Mouse (Mus musculus): ENCODE measurements around the gene Ttll8. TPM values are rescaled to one million over a fixed set of nuclear protein-coding genes. Genes with fewer than 3 reads are reported as not detected.

The Ttll8 gene
- polyA plus RNA-seq, 1 experiment from 2014 or later, result not detected

GRCm38 (mm10) chr15:88874477-88874876, 79.7 kb downstream of the Ttll8 start:
- no peak overlapping the region for H3K27ac ChIP-seq (replicated peaks; ENCODE audit: low read depth, low read length)
- no peaks in the 10 kb centered on the region for H3K36me3 ChIP-seq (ENCODE audit: control insufficient read depth, insufficient read depth, low read length)
- H3K9ac ChIP-seq (ENCODE audit: low read length), result no peak overlapping the region
- WGBS, result 92% methylated on average over 6 of the region's 6 CpGs
- ATAC-seq (ENCODE audit: insufficient number of reproducible peaks, low FRiP score, low TSS enrichment, low read depth) (no peak), DNase-seq (ENCODE audit: low spot score) (no peak)
- no peak overlapping the region for H3K4me3 ChIP-seq (ENCODE audit: low read depth, low read length)
- no peaks in the 10 kb centered on the region for H3K4me1 ChIP-seq (ENCODE audit: control insufficient read depth, insufficient read depth, low read length)
- no peaks in the 10 kb centered on the region for H3K9me3 ChIP-seq (ENCODE audit: control insufficient read depth, low read length)
- no peaks in the 10 kb centered on the region for H3K27me3 ChIP-seq (ENCODE audit: control insufficient read depth, insufficient read depth, low read length)
- no peak overlapping the region for H3K4me2 ChIP-seq (ENCODE audit: low read depth, severe bottlenecking)

GRCm38 (mm10) chr15:88874061-88874460, 80.2 kb downstream of the Ttll8 start:
- ATAC-seq (ENCODE audit: insufficient number of reproducible peaks, low FRiP score, low TSS enrichment, low read depth), result no peak
- no peaks in the 10 kb centered on the region for H3K4me1 ChIP-seq (ENCODE audit: control insufficient read depth, insufficient read depth, low read length)
- WGBS, result 79% methylated on average over 3 of the region's 3 CpGs
- H3K27ac ChIP-seq (replicated peaks; ENCODE audit: low read depth, low read length), result no peak overlapping the region
- H3K9me3 ChIP-seq (ENCODE audit: control insufficient read depth, low read length), result no peaks in the 10 kb centered on the region
- no peak overlapping the region for H3K4me3 ChIP-seq (ENCODE audit: low read depth, low read length)
- no peak for DNase-seq (ENCODE audit: low spot score)
- H3K9ac ChIP-seq (ENCODE audit: low read length), result no peak overlapping the region
- H3K27me3 ChIP-seq (ENCODE audit: control insufficient read depth, insufficient read depth, low read length), result no peaks in the 10 kb centered on the region
- no peaks in the 10 kb centered on the region for H3K36me3 ChIP-seq (ENCODE audit: control insufficient read depth, insufficient read depth, low read length)
- H3K4me2 ChIP-seq (ENCODE audit: low read depth, severe bottlenecking), result no peak overlapping the region

GRCm38 (mm10) chr15:88870418-88871185, 83.6 kb downstream of the Ttll8 start:
- Histone ChIP-seq H3K4me2 (ENCODE audit: low read depth, severe bottlenecking) (no peak overlapping the region), H3K4me3 (ENCODE audit: low read depth, low read length) (no peak overlapping the region), H3K27ac (replicated peaks; ENCODE audit: low read depth, low read length) (no peak overlapping the region), H3K4me1 (ENCODE audit: control insufficient read depth, insufficient read depth, low read length) (peaks cover 13% of the 10 kb centered on the region), H3K36me3 (ENCODE audit: control insufficient read depth, insufficient read depth, low read length) (no peaks in the 10 kb centered on the region), H3K27me3 (ENCODE audit: control insufficient read depth, insufficient read depth, low read length) (no peaks in the 10 kb centered on the region), H3K9me3 (ENCODE audit: control insufficient read depth, low read length) (no peaks in the 10 kb centered on the region), H3K9ac (ENCODE audit: low read length) (no peak overlapping the region)
- ATAC-seq (ENCODE audit: insufficient number of reproducible peaks, low FRiP score, low TSS enrichment, low read depth) (no peak), DNase-seq (ENCODE audit: low spot score) (no peak)
- 80% methylated on average over 5 of the region's 5 CpGs for WGBS

- WGBS, result 81% methylated on average over 6 of the region's 6 CpGs
- Histone ChIP-seq H3K36me3 (ENCODE audit: control insufficient read depth, insufficient read depth, low read length) (peaks cover 10% of the 10 kb centered on the region), H3K9me3 (ENCODE audit: control insufficient read depth, low read length) (no peaks in the 10 kb centered on the region), H3K4me1 (ENCODE audit: control insufficient read depth, insufficient read depth, low read length) (peaks cover 26% of the 10 kb centered on the region), H3K4me2 (ENCODE audit: low read depth, severe bottlenecking) (no peak overlapping the region), H3K27me3 (ENCODE audit: control insufficient read depth, insufficient read depth, low read length) (no peaks in the 10 kb centered on the region), H3K27ac (replicated peaks; ENCODE audit: low read depth, low read length) (no peak overlapping the region), H3K9ac (ENCODE audit: low read length) (no peak overlapping the region), H3K4me3 (ENCODE audit: low read depth, low read length) (no peak overlapping the region)
- no peak for ATAC-seq (ENCODE audit: insufficient number of reproducible peaks, low FRiP score, low TSS enrichment, low read depth)
- no peak for DNase-seq (ENCODE audit: low spot score)
These were observed 86.0 kb downstream of the Ttll8 start for GRCm38 (mm10) chr15:88868024-88868742.

- Histone ChIP-seq H3K9ac (ENCODE audit: low read length) (no peak overlapping the region), H3K36me3 (ENCODE audit: control insufficient read depth, insufficient read depth, low read length) (peaks cover 10% of the 10 kb centered on the region), H3K27ac (replicated peaks; ENCODE audit: low read depth, low read length) (no peak overlapping the region; the same call in 1 of the 2 replicates), H3K9me3 (ENCODE audit: control insufficient read depth, low read length) (no peaks in the 10 kb centered on the region), H3K4me2 (ENCODE audit: low read depth, severe bottlenecking) (no peak overlapping the region), H3K4me3 (ENCODE audit: low read depth, low read length) (no peak overlapping the region), H3K4me1 (ENCODE audit: control insufficient read depth, insufficient read depth, low read length) (peaks cover 28% of the 10 kb centered on the region), H3K27me3 (ENCODE audit: control insufficient read depth, insufficient read depth, low read length) (no peaks in the 10 kb centered on the region)
- 24% methylated on average over 5 of the region's 5 CpGs for WGBS
- DNase-seq (ENCODE audit: low spot score) (no peak), ATAC-seq (ENCODE audit: insufficient number of reproducible peaks, low FRiP score, low TSS enrichment, low read depth) (no peak)
These were observed 86.7 kb downstream of the Ttll8 start for GRCm38 (mm10) chr15:88867368-88868023.

GRCm38 (mm10) chr15:88866934-88867356, 87.3 kb downstream of the Ttll8 start:
- no peak overlapping the region for H3K9ac ChIP-seq (ENCODE audit: low read length)
- no peak overlapping the region for H3K4me3 ChIP-seq (ENCODE audit: low read depth, low read length)

GRCm38 (mm10) chr15:88865888-88866695, 88.1 kb downstream of the Ttll8 start:
- ATAC-seq (ENCODE audit: insufficient number of reproducible peaks, low FRiP score, low TSS enrichment, low read depth) (no peak), DNase-seq (ENCODE audit: low spot score) (no peak)
- no peaks in the 10 kb centered on the region for H3K27me3 ChIP-seq (ENCODE audit: control insufficient read depth, insufficient read depth, low read length)
- H3K9ac ChIP-seq (ENCODE audit: low read length), result no peak overlapping the region
- H3K4me1 ChIP-seq (ENCODE audit: control insufficient read depth, insufficient read depth, low read length), result peaks cover 28% of the 10 kb centered on the region
- H3K27ac ChIP-seq (replicated peaks; ENCODE audit: low read depth, low read length), result no peak overlapping the region
- peaks cover 10% of the 10 kb centered on the region for H3K36me3 ChIP-seq (ENCODE audit: control insufficient read depth, insufficient read depth, low read length)
- no peak overlapping the region for H3K4me2 ChIP-seq (ENCODE audit: low read depth, severe bottlenecking)
- no peaks in the 10 kb centered on the region for H3K9me3 ChIP-seq (ENCODE audit: control insufficient read depth, low read length)
- H3K4me3 ChIP-seq (ENCODE audit: low read depth, low read length), result no peak overlapping the region
- WGBS, result 80% methylated on average over 4 of the region's 4 CpGs

More at GRCm38 (mm10) chr15:88866934-88867356, 87.3 kb downstream of the Ttll8 start:
- Histone ChIP-seq H3K4me1 (ENCODE audit: control insufficient read depth, insufficient read depth, low read length) (peaks cover 28% of the 10 kb centered on the region), H3K27me3 (ENCODE audit: control insufficient read depth, insufficient read depth, low read length) (no peaks in the 10 kb centered on the region), H3K4me2 (ENCODE audit: low read depth, severe bottlenecking) (no peak overlapping the region), H3K36me3 (ENCODE audit: control insufficient read depth, insufficient read depth, low read length) (peaks cover 10% of the 10 kb centered on the region), H3K27ac (replicated peaks; ENCODE audit: low read depth, low read length) (no peak overlapping the region; the same call in 1 of the 2 replicates), H3K9me3 (ENCODE audit: control insufficient read depth, low read length) (no peaks in the 10 kb centered on the region)
- no peak for DNase-seq (ENCODE audit: low spot score)
- WGBS, result 58% methylated on average over 7 of the region's 7 CpGs
- ATAC-seq (ENCODE audit: insufficient number of reproducible peaks, low FRiP score, low TSS enrichment, low read depth), result no peak

GRCm38 (mm10) chr15:88865061-88865460, 89.2 kb downstream of the Ttll8 start:
- Histone ChIP-seq H3K36me3 (ENCODE audit: control insufficient read depth, insufficient read depth, low read length) (peaks cover 10% of the 10 kb centered on the region), H3K4me1 (ENCODE audit: control insufficient read depth, insufficient read depth, low read length) (peaks cover 28% of the 10 kb centered on the region), H3K27ac (replicated peaks; ENCODE audit: low read depth, low read length) (no peak overlapping the region), H3K9ac (ENCODE audit: low read length) (0 out of 2 replicates have a peak overlapping the region, but pooled peaks have one; percentile 17), H3K4me3 (ENCODE audit: low read depth, low read length) (no peak overlapping the region), H3K9me3 (ENCODE audit: control insufficient read depth, low read length) (no peaks in the 10 kb centered on the region), H3K27me3 (ENCODE audit: control insufficient read depth, insufficient read depth, low read length) (no peaks in the 10 kb centered on the region), H3K4me2 (ENCODE audit: low read depth, severe bottlenecking) (no peak overlapping the region; the same call in 1 of the 2 replicates)
- DNase-seq (ENCODE audit: low spot score) (no peak), ATAC-seq (ENCODE audit: insufficient number of reproducible peaks, low FRiP score, low TSS enrichment, low read depth) (no peak)
- WGBS, result 84% methylated on average over 14 of the region's 14 CpGs

All from limb, embryonic 11.5 days (tissue).